Mouse (Mus musculus) kidney, postnatal 25 days (tissue): ENCODE data around the gene Dhx57.
A peak's percentile ranks its signal among the peaks of the same experiment; 100 is the strongest.
"Not testable (repeated sequence)": the region's sequence is repeated elsewhere in the genome, so short reads cannot be mapped to it uniquely, and the experiment has no call there.

Source experiments
- DNase-seq, 2 experiments: peaks; one replicate each; pipeline ENCODE4 v3.0.0; 2021; ENCODE audit warnings: mixed read lengths in 2 of 2

Dhx57 gene

GRCm38 (mm10) chr17:80252757-80253525 is 37.3 kb downstream of the Dhx57 start:
- no peak for DNase-seq

- no peak for DNase-seq
Observed at GRCm38 (mm10) chr17:80243116-80243515, 47.2 kb downstream of the Dhx57 start.

DNA sequence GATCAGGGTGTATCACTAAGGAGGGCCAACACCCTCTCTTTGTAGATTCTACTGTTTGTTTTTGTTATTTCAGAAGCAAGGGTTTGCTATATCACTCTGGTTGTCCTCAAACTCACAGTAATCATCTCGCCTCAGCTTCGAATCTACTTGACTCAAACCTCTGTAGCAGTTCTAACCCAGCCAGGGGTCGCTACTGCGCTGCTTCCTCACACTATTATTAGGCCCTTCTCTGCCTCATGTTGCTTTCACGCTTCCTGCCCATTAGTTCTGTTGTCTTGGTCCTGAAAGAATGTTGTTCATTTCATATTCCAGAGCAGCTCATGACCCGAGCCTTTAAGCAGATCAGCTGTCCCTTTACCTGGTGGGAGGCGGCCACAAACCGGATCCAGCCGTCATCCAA is 48.7 kb downstream of the Dhx57 start:
- DNase-seq, result no peak

GRCm38 (mm10) chr17:80237475-80237874 is 52.8 kb downstream of the Dhx57 start:
- no peak for DNase-seq

GRCm38 (mm10) chr17:80236805-80237204 is 53.5 kb downstream of the Dhx57 start:
- no peak for DNase-seq

- DNase-seq, result no peak
Observed at GRCm38 (mm10) chr17:80235477-80235876, 54.8 kb downstream of the Dhx57 start.

DNA sequence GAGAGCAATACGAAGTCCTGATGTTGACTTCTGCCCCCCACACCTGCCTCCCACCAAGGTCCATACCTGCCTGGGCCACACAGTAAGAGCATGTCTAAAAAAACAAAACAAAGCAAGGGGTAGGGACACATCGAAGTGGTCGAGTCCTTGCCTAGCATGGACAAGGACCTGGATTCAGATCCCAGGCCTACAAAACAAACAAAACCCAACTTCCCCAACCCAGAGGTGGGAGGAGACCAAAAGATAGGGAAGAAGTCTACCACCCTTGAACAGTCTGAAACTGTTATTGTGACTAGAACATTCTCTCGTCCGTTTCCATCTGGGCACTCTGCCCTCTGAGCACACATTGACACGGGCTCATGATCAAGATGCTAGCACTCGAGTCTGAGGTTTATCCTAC is 55.9 kb downstream of the Dhx57 start:
- DNase-seq, result no peak

GRCm38 (mm10) chr17:80233844-80234243 is 56.4 kb downstream of the Dhx57 start:
- no peak for DNase-seq

- DNase-seq, result no peak
Observed at GRCm38 (mm10) chr17:80229396-80229795, 60.9 kb downstream of the Dhx57 start.

DNA sequence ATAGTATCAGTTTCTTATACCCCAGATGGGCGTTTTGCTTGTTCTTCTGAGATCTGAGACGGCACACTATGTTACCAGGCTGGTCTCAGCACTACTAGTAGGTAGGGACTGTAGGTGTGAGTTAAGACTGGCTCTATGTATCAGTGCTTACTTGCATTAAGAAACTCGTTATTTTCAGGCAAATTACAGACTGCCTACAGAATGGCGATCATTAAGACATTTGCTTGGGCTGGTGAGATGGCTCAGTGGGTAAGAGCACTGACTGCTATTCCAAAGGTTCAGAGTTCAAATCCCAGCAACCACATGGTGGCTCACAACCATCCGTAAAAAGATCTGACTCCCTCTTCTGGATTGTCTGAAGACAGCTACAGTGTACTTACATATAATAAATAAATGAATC is 65.1 kb downstream of the Dhx57 start:
- not testable (repeated sequence) for DNase-seq

- peak; percentile 86 to 91 for DNase-seq
Observed at GRCm38 (mm10) chr17:80224326-80225116, 65.8 kb downstream of the Dhx57 start, which contains the start of gene Gemin6. TSS of gene Gemin6 (plus strand) at chr17:80224441.

DNA sequence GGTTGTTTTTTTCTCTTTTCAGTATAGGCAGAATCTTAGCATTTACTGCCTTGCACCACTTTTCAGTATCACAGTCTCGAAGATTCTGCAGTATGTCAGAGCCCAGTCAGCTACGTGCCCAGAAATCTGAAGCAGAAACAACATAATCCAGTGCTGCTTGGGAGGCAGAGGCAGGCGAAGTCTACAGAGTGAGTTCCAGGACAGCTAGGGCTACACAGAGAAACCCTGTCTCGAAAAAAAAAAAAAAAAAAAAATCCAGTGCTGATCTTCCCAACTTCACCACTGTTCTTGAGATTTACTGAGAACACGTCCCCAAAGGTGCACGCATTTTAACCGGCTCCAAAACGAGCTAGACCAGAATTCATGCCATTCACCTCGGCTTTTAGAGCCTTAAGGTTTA is 66.4 kb downstream of the Dhx57 start:
- DNase-seq, result no peak

GRCm38 (mm10) chr17:80221890-80222628 is 68.2 kb downstream of the Dhx57 start:
- peak; percentile 17 to 37 for DNase-seq

- DNase-seq, result no peak
Observed at GRCm38 (mm10) chr17:80221202-80221601, 69.1 kb downstream of the Dhx57 start.

DNA sequence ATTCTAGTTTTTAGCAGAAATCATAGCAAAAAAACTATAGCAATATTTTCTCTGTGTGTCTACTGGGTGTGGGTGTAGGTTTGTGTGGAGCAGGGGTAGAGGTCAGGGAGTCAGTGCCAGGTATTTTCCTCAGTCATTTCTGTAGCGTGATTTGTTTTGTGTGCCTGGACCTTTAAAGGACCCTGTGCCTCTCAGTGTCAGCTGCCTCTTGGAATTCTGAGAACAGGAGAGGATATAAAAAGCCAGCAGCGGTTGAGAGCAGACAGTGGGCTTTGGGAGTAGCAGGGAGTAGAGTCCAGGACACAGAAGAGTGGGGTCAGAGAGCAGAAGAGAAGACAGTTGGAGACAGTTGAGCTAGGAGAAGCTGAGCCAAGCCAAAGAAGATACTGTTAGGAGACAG is 70.1 kb downstream of the Dhx57 start:
- no peak for DNase-seq

DNA sequence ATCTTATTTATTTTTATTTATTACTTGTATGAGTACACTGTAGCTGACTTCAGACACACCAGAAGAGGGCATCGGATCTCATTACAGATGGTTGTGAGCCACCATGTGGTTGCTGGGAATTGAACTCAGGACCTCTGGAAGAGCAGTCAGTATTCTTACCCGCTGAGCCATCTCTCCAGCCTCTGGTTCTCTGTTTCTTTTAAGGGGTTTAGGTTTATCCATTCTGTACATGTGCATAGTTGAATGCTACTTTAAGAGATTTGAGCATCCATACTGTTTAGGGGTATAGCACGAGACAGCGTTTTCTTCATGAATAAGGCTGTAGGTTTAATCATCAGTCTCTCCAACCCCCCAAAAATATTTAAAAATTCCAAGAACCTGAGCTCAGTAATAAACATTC is 76.3 kb downstream of the Dhx57 start:
- not testable (repeated sequence) for DNase-seq

GRCm38 (mm10) chr17:80206671-80207581 is 83.3 kb downstream of the Dhx57 start, which contains the start of the genes Srsf7 and Ttc39d:
TSS of gene Srsf7 (minus strand) at chr17:80207307.
TSS of gene Ttc39d (plus strand) at chr17:80207460.
- peak; percentile 98 to 99 for DNase-seq

DNA sequence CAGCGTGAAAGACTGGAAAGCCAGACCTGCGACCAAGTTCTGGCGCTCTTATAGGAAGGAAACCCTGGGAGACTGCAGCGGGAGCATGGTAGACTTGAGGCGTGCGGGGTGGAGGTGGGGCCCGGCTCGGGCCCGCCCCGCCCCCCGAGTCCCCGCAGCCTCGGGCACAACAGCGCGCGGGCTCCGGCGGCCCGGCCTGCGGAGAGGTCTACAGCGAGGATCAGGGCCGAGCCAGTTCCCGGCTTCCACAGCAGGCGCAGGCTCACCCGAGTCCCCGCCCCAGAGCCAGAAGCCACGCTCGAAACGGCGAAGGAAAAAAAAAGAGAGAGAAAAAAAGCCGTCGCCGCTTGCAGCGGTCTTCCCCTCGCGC is 84.0 kb downstream of the Dhx57 start:
- peak; percentile 58 to 82 for DNase-seq

DNA sequence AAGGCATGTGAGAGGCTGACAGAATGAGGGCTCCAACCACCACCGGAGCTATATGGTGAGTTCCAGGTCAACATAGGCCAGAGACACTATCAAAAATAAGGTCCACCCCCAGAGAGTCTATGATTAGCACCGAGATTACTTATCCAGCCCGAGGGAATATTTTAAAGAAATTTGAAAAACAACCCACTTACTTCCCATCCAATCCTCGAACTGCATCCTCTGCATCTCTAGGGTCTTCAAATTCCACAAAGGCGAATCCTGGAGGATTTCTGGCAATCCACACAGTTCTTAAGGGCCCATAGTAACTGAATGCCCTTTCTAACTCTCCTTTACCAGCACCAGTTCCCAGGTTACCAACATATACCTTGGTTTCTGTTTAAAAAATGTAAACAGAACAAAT is 84.6 kb downstream of the Dhx57 start:
- DNase-seq, result no peak

GRCm38 (mm10) chr17:80199160-80199778 is 91.0 kb downstream of the Dhx57 start:
- no peak for DNase-seq

DNA sequence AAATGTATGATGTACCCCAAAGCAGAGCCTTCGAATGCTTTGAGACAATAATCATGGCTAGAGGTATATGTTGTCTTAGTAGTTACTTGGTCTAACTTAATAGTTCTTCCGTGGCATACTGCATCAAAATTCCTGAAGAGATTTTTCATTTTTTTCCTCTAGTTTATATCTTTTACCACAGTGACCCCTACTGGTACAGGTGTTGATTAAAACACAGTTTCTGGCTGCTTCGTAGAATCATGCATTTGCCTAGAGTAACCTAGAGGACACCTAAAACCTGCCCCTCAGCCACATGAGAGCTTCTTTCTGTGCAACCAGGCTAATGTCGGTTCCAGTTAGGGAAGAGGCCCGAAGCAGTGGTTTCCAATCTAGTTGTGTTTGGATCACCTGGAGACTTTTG is 97.2 kb downstream of the Dhx57 start:
- DNase-seq, result no peak
